ENCODE assay signal across 8 mouse cellular contexts in genomic region chr11:116647340-116647991, GRCm38 (mm10). TPM values are rescaled to one million over a fixed set of nuclear protein-coding genes. Genes with fewer than 3 reads are reported as not detected.
DNase-seq lines count a peak whose midpoint lies in the region; ATAC-seq lines count a peak whose summit lies in the region.

No protein-coding gene starts in this region.

- peaks cover 4% of the 10 kb centered on the region for H3K27me3 ChIP-seq in kidney, embryonic 16.5 days (ENCODE audit: insufficient read depth, low read length)
- H3K27me3 ChIP-seq in intestine, embryonic 15.5 days (replicated peaks), result peaks cover 8% of the 10 kb centered on the region
- H3K27me3 ChIP-seq in midbrain, embryonic 14.5 days (ENCODE audit: control insufficient read depth, insufficient read depth, low read length), result peaks cover 3% of the 10 kb centered on the region; the same call in 1 of the 2 replicates

- peaks cover 47% of the 10 kb centered on the region for H3K4me1 ChIP-seq in kidney, embryonic 16.5 days (ENCODE audit: insufficient read depth, low read length)
- peaks cover 46% of the 10 kb centered on the region for H3K4me1 ChIP-seq in intestine, embryonic 15.5 days (replicated peaks)
- peaks cover 11% of the 10 kb centered on the region for H3K4me1 ChIP-seq in midbrain, embryonic 14.5 days (ENCODE audit: control insufficient read depth, insufficient read depth, low read length)

- peak overlapping the region; percentile 92 for H3K27ac ChIP-seq in kidney, embryonic 16.5 days (ENCODE audit: low read length)
- H3K27ac ChIP-seq in intestine, embryonic 15.5 days, result peak overlapping the region; percentile 85
- no peak overlapping the region for H3K27ac ChIP-seq in midbrain, embryonic 14.5 days (replicated peaks; ENCODE audit: low read depth, low read length)

- ATAC-seq in kidney, embryonic 16.5 days (ENCODE audit: low FRiP score, low TSS enrichment), result 0 out of 2 replicates have a peak, but pooled peaks have one; percentile 14
- peak; percentile 35; the same call in 1 of the 2 replicates for ATAC-seq in intestine, embryonic 15.5 days
- no peak for ATAC-seq in midbrain, embryonic 14.5 days (ENCODE audit: low FRiP score, low TSS enrichment)
- no peak for ATAC-seq in monocyte, adult 5-6 weeks (replicated peaks; ENCODE audit: insufficient number of reproducible peaks, low FRiP score, low TSS enrichment, poor library complexity, severe bottlenecking)

- no peak overlapping the region for H3K4me3 ChIP-seq in kidney, embryonic 16.5 days (ENCODE audit: low read length)
- no peak overlapping the region for H3K4me3 ChIP-seq in intestine, embryonic 15.5 days (replicated peaks)
- no peak overlapping the region for H3K4me3 ChIP-seq in midbrain, embryonic 14.5 days (replicated peaks; ENCODE audit: low read depth, low read length)

- H3K9me3 ChIP-seq in kidney, embryonic 16.5 days (ENCODE audit: low read length), result no peaks in the 10 kb centered on the region
- H3K9me3 ChIP-seq in intestine, embryonic 15.5 days, result no peaks in the 10 kb centered on the region
- H3K9me3 ChIP-seq in midbrain, embryonic 14.5 days (ENCODE audit: control insufficient read depth, low read length), result no peaks in the 10 kb centered on the region

- DNase-seq in kidney, adult 9 months, result no peak
- peak; percentile 79 for DNase-seq in gastrocnemius, adult 18-20 months (ENCODE audit: low spot score)
- DNase-seq in lung, postnatal 36 days, result peak; percentile 70
- DNase-seq in left cerebral cortex, adult 18-20 months (ENCODE audit: low spot score in 2 of 2), result no peak
- no peak for DNase-seq in midbrain, embryonic 14.5 days

- no peak overlapping the region for H3K4me2 ChIP-seq in kidney, embryonic 16.5 days (replicated peaks; ENCODE audit: low read depth, low read length)
- no peak overlapping the region for H3K4me2 ChIP-seq in intestine, embryonic 15.5 days (replicated peaks)
- no peak overlapping the region for H3K4me2 ChIP-seq in midbrain, embryonic 14.5 days (ENCODE audit: low read length)

- no peaks in the 10 kb centered on the region for H3K36me3 ChIP-seq in kidney, embryonic 16.5 days (ENCODE audit: insufficient read depth, low read length)
- H3K36me3 ChIP-seq in intestine, embryonic 15.5 days, result no peaks in the 10 kb centered on the region
- 0 out of 2 replicates have a peak, but pooled peaks cover 5% of the 10 kb centered on the region for H3K36me3 ChIP-seq in midbrain, embryonic 14.5 days (ENCODE audit: control insufficient read depth, insufficient read depth, low read length)

- 50% methylated on average over 11 of the region's 11 CpGs for WGBS in kidney, embryonic 16.5 days
- WGBS in intestine, embryonic 15.5 days, result 35% methylated on average over 11 of the region's 11 CpGs
- WGBS in midbrain, embryonic 14.5 days, result 65% methylated on average over 11 of the region's 11 CpGs

- H3K9ac ChIP-seq in kidney, embryonic 16.5 days (replicated peaks; ENCODE audit: low read length), result no peak overlapping the region
- H3K9ac ChIP-seq in intestine, embryonic 15.5 days, result no peak overlapping the region
- H3K9ac ChIP-seq in midbrain, embryonic 14.5 days (replicated peaks; ENCODE audit: low read length), result no peak overlapping the region

RNA-seq across cellular contexts. Expression of gene Prcd, which starts 5.9 kb away (rescaled TPM):
- polyA plus RNA-seq in kidney, embryonic 16.5 days (2015; fragmentation: Nextera tagmentation; extraction: Ambion mirVana), result 1.3 and 1.5 TPM in 2 replicates
- total RNA-seq in gastrocnemius, adult 18-20 months (2021), result under 1 TPM; 0.34 to 0.50 TPM
- 1.0 and 1.3 TPM in 2 replicates for polyA plus RNA-seq in intestine, embryonic 15.5 days (2015; fragmentation: Nextera tagmentation; extraction: Ambion mirVana)
- 1 to 10 TPM; 3.7 to 7.9 TPM for total RNA-seq in left cerebral cortex, adult 18-20 months (2021)
- polyA plus RNA-seq in midbrain, embryonic 14.5 days (2014; fragmentation: Nextera tagmentation; extraction: Ambion mirVana), result 1.6 and 3.3 TPM in 2 replicates
- not detected in 3 replicates for total RNA-seq in monocyte, adult 5-6 weeks (2017)

RNA-seq across cellular contexts. Expression of gene Cygb, which starts 6.6 kb away (rescaled TPM):
- polyA plus RNA-seq in kidney, embryonic 16.5 days (2015; fragmentation: Nextera tagmentation; extraction: Ambion mirVana), result 17.0 and 17.5 TPM in 2 replicates
- 10 to 100 TPM; 10.5 to 15.0 TPM for total RNA-seq in gastrocnemius, adult 18-20 months (2021)
- 12.5 and 12.9 TPM in 2 replicates for polyA plus RNA-seq in intestine, embryonic 15.5 days (2015; fragmentation: Nextera tagmentation; extraction: Ambion mirVana)
- total RNA-seq in left cerebral cortex, adult 18-20 months (2021), result 10 to 100 TPM; 48.6 to 55.9 TPM
- polyA plus RNA-seq in midbrain, embryonic 14.5 days (2014; fragmentation: Nextera tagmentation; extraction: Ambion mirVana), result 19.1 and 24.0 TPM in 2 replicates
- 0.29 TPM in 1 of 3 replicates, not detected in the others for total RNA-seq in monocyte, adult 5-6 weeks (2017)

RNA-seq across cellular contexts. Expression of gene Rhbdf2, which starts 20.6 kb away (rescaled TPM):
- 11.4 and 12.8 TPM in 2 replicates for polyA plus RNA-seq in kidney, embryonic 16.5 days (2015; fragmentation: Nextera tagmentation; extraction: Ambion mirVana)
- total RNA-seq in gastrocnemius, adult 18-20 months (2021), result 10 to 100 TPM; 11.2 to 11.9 TPM
- 8.4 and 8.9 TPM in 2 replicates for polyA plus RNA-seq in intestine, embryonic 15.5 days (2015; fragmentation: Nextera tagmentation; extraction: Ambion mirVana)
- total RNA-seq in left cerebral cortex, adult 18-20 months (2021), result 1 to 10 TPM; 1.6 to 1.9 TPM
- 0.61 and 0.63 TPM in 2 replicates for polyA plus RNA-seq in midbrain, embryonic 14.5 days (2014; fragmentation: Nextera tagmentation; extraction: Ambion mirVana)
- 14.1 to 16.7 TPM (median 15.1 TPM) in 3 replicates for total RNA-seq in monocyte, adult 5-6 weeks (2017)

Comparison
In these comparisons a context has a peak if more than half of its experiments do, and no peak if none do; other contexts are left out.
1. ATAC-seq: peak in kidney, embryonic 16.5 days (single experiment) and intestine, embryonic 15.5 days (single experiment); none in midbrain, embryonic 14.5 days (single experiment) and monocyte, adult 5-6 weeks (single experiment).
2. DNase-seq: peak in gastrocnemius, adult 18-20 months (single experiment) and lung, postnatal 36 days (single experiment); none in kidney, adult 9 months (single experiment), left cerebral cortex, adult 18-20 months (0 of 2) and midbrain, embryonic 14.5 days (single experiment).